In genomic region chr4:148115467-148115866, GRCm38 (mm10) we compare ENCODE assay signal across 8 mouse cellular contexts. TPM values are rescaled to one million over a fixed set of nuclear protein-coding genes. Genes with fewer than 3 reads are reported as not detected.
DNase-seq lines count a peak whose midpoint lies in the region; ATAC-seq lines count a peak whose summit lies in the region.

No protein-coding gene starts in this region.

- no peak for ATAC-seq in heart, embryonic 12.5 days (ENCODE audit: insufficient number of reproducible peaks, low FRiP score)
- ATAC-seq in kidney, embryonic 15.5 days (replicated peaks; ENCODE audit: low FRiP score) = peak; percentile 63
- ATAC-seq in stomach, embryonic 15.5 days (ENCODE audit: insufficient read depth, low FRiP score, low read depth) = 0 out of 2 replicates have a peak, but pooled peaks have one; percentile 23

- peaks cover 4% of the 10 kb centered on the region; the same call in 1 of the 2 replicates for H3K9me3 ChIP-seq in heart, embryonic 12.5 days (replicated peaks)
- H3K9me3 ChIP-seq in kidney, embryonic 15.5 days (replicated peaks) = no peaks in the 10 kb centered on the region; the same call in 1 of the 2 replicates
- no peaks in the 10 kb centered on the region for H3K9me3 ChIP-seq in stomach, embryonic 15.5 days

- WGBS in heart, embryonic 12.5 days = 4% methylated on average over 15 of the region's 15 CpGs
- 3% methylated on average over 15 of the region's 15 CpGs for WGBS in kidney, embryonic 15.5 days
- 6% methylated on average over 15 of the region's 15 CpGs for WGBS in stomach, embryonic 15.5 days

- H3K9ac ChIP-seq in heart, embryonic 12.5 days = 0 out of 2 replicates have a peak overlapping the region, but pooled peaks have one; percentile 50
- H3K9ac ChIP-seq in kidney, embryonic 15.5 days = no peak overlapping the region
- no peak overlapping the region for H3K9ac ChIP-seq in stomach, embryonic 15.5 days

- H3K36me3 ChIP-seq in heart, embryonic 12.5 days = no peaks in the 10 kb centered on the region
- H3K36me3 ChIP-seq in kidney, embryonic 15.5 days = no peaks in the 10 kb centered on the region
- H3K36me3 ChIP-seq in stomach, embryonic 15.5 days = no peaks in the 10 kb centered on the region

- no peak overlapping the region for H3K4me3 ChIP-seq in heart, embryonic 12.5 days
- 0 out of 2 replicates have a peak overlapping the region, but pooled peaks have one; percentile 3 for H3K4me3 ChIP-seq in kidney, embryonic 15.5 days (replicated peaks)
- no peak overlapping the region for H3K4me3 ChIP-seq in stomach, embryonic 15.5 days (replicated peaks)

- H3K27ac ChIP-seq in heart, embryonic 12.5 days (ENCODE audit: poor library complexity, severe bottlenecking) = no peak overlapping the region
- no peak overlapping the region for H3K27ac ChIP-seq in kidney, embryonic 15.5 days
- no peak overlapping the region for H3K27ac ChIP-seq in stomach, embryonic 15.5 days

- peak overlapping the region; percentile 16 for H3K4me2 ChIP-seq in heart, embryonic 12.5 days
- peak overlapping the region; percentile 41 for H3K4me2 ChIP-seq in kidney, embryonic 15.5 days
- no peak overlapping the region for H3K4me2 ChIP-seq in stomach, embryonic 15.5 days

- peak; percentile 18 for DNase-seq in ovary, postnatal 14 days (ENCODE audit: low spot score)
- no peak for DNase-seq in ovary, postnatal 10 days (ENCODE audit: low spot score)
- peak; percentile 54 for DNase-seq in ZHBTc4 (ENCODE audit: low read depth, low spot score)
- DNase-seq in lung, postnatal 4 days = peak; percentile 44 to 54
- DNase-seq in layer of hippocampus, adult 18-20 months (ENCODE audit: low spot score in 2 of 2) = no peak

- 0 out of 2 replicates have a peak, but pooled peaks cover 21% of the 10 kb centered on the region for H3K27me3 ChIP-seq in heart, embryonic 12.5 days (replicated peaks)
- H3K27me3 ChIP-seq in kidney, embryonic 15.5 days = peaks cover 7% of the 10 kb centered on the region; the same call in 1 of the 2 replicates
- H3K27me3 ChIP-seq in stomach, embryonic 15.5 days (replicated peaks) = no peaks in the 10 kb centered on the region

- H3K4me1 ChIP-seq in heart, embryonic 12.5 days (replicated peaks) = peaks cover 11% of the 10 kb centered on the region; the same call in 1 of the 2 replicates
- H3K4me1 ChIP-seq in kidney, embryonic 15.5 days = peaks cover 11% of the 10 kb centered on the region
- H3K4me1 ChIP-seq in stomach, embryonic 15.5 days = peaks cover 9% of the 10 kb centered on the region; the same call in 1 of the 2 replicates

RNA-seq across cellular contexts. Expression of gene Mad2l2, which starts 14.7 kb away (rescaled TPM):
- polyA plus RNA-seq in heart, embryonic 12.5 days (2016; fragmentation: Nextera tagmentation; extraction: Ambion mirVana) = 36.6 and 39.3 TPM in 2 replicates
- 65.5 and 69.8 TPM in 2 replicates for polyA plus RNA-seq in kidney, embryonic 15.5 days (2015; fragmentation: Nextera tagmentation; extraction: Ambion mirVana)
- 37.9 and 38.0 TPM in 2 replicates for polyA plus RNA-seq in stomach, embryonic 15.5 days (2015; fragmentation: Nextera tagmentation; extraction: Ambion mirVana)
- total RNA-seq in layer of hippocampus, adult 18-20 months (2021) = 10 to 100 TPM; 11.2 to 13.1 TPM

RNA-seq across cellular contexts. Expression of gene Draxin, which starts 15.0 kb away (rescaled TPM):
- 0.05 and 0.08 TPM in 2 replicates for polyA plus RNA-seq in heart, embryonic 12.5 days (2016; fragmentation: Nextera tagmentation; extraction: Ambion mirVana)
- 0.46 and 0.62 TPM in 2 replicates for polyA plus RNA-seq in kidney, embryonic 15.5 days (2015; fragmentation: Nextera tagmentation; extraction: Ambion mirVana)
- 0.06 and 0.14 TPM in 2 replicates for polyA plus RNA-seq in stomach, embryonic 15.5 days (2015; fragmentation: Nextera tagmentation; extraction: Ambion mirVana)
- total RNA-seq in layer of hippocampus, adult 18-20 months (2021) = under 1 TPM; 0.15 to 0.27 TPM

RNA-seq across cellular contexts. Expression of gene Agtrap, which starts 27.6 kb away (rescaled TPM):
- 18.9 and 19.8 TPM in 2 replicates for polyA plus RNA-seq in heart, embryonic 12.5 days (2016; fragmentation: Nextera tagmentation; extraction: Ambion mirVana)
- 20.6 and 24.4 TPM in 2 replicates for polyA plus RNA-seq in kidney, embryonic 15.5 days (2015; fragmentation: Nextera tagmentation; extraction: Ambion mirVana)
- polyA plus RNA-seq in stomach, embryonic 15.5 days (2015; fragmentation: Nextera tagmentation; extraction: Ambion mirVana) = 13.7 and 14.1 TPM in 2 replicates
- 1 to 10 TPM; 6.3 to 7.6 TPM for total RNA-seq in layer of hippocampus, adult 18-20 months (2021)

RNA-seq across cellular contexts. Expression of gene Fbxo6, which starts 36.5 kb away (rescaled TPM):
- 20.2 and 22.9 TPM in 2 replicates for polyA plus RNA-seq in heart, embryonic 12.5 days (2016; fragmentation: Nextera tagmentation; extraction: Ambion mirVana)
- polyA plus RNA-seq in kidney, embryonic 15.5 days (2015; fragmentation: Nextera tagmentation; extraction: Ambion mirVana) = 15.5 and 19.9 TPM in 2 replicates
- polyA plus RNA-seq in stomach, embryonic 15.5 days (2015; fragmentation: Nextera tagmentation; extraction: Ambion mirVana) = 13.7 and 14.1 TPM in 2 replicates
- 10 to 100 TPM; 30.3 to 33.3 TPM for total RNA-seq in layer of hippocampus, adult 18-20 months (2021)

RNA-seq across cellular contexts. Expression of gene Fbxo44, which starts 44.8 kb away (rescaled TPM):
- polyA plus RNA-seq in heart, embryonic 12.5 days (2016; fragmentation: Nextera tagmentation; extraction: Ambion mirVana) = 24.9 and 25.1 TPM in 2 replicates
- 11.8 and 13.6 TPM in 2 replicates for polyA plus RNA-seq in kidney, embryonic 15.5 days (2015; fragmentation: Nextera tagmentation; extraction: Ambion mirVana)
- polyA plus RNA-seq in stomach, embryonic 15.5 days (2015; fragmentation: Nextera tagmentation; extraction: Ambion mirVana) = 7.5 and 8.0 TPM in 2 replicates
- total RNA-seq in layer of hippocampus, adult 18-20 months (2021) = 100 to 1,000 TPM; 133 to 136 TPM

Comparison
In these comparisons a context has a peak if more than half of its experiments do, and no peak if none do; other contexts are left out.
1. DNase-seq: peak in ovary, postnatal 14 days (single experiment), ZHBTc4 (single experiment) and lung, postnatal 4 days (2 of 2); none in ovary, postnatal 10 days (single experiment) and layer of hippocampus, adult 18-20 months (0 of 2).